Mouse (Mus musculus) heart, embryonic 12.5 days (tissue): Measurements from ENCODE around the gene Lipa. TPM values are rescaled to one million over a fixed set of nuclear protein-coding genes. Genes with fewer than 3 reads are reported as not detected.

Source experiments
- ATAC-seq: fragments of 200-750 bp; cut with Nextera tagmentation; 2 replicates; pipeline ENCODE4 v1.8.0; 2017; ENCODE audit warnings: moderate TSS enrichment, moderate library complexity; ENCODE audit not compliant: insufficient number of reproducible peaks, low FRiP score
- H3K27ac ChIP-seq: fragments of 300-500 bp; sonication (generic); 2 replicates; pipeline ENCODE4 v1.5.1; 2016; ENCODE audit warnings: mild to moderate bottlenecking, moderate library complexity; ENCODE audit not compliant: poor library complexity, severe bottlenecking
- H3K27me3 ChIP-seq: fragments of 300-500 bp; sonication (generic); replicated peaks from 2 replicates; pipeline ENCODE4 v1.6.1; 2016; ENCODE audit warnings: mild to moderate bottlenecking, moderate library complexity
- H3K36me3 ChIP-seq: fragments of 300-500 bp; sonication (generic); 2 replicates; pipeline ENCODE4 v1.6.1; 2016; ENCODE audit warnings: mild to moderate bottlenecking, moderate library complexity
- H3K4me1 ChIP-seq: fragments of 300-500 bp; sonication (generic); replicated peaks from 2 replicates; pipeline ENCODE4 v1.6.1; 2016; ENCODE audit warnings: mild to moderate bottlenecking
- H3K4me2 ChIP-seq: fragments of 300-500 bp; sonication (generic); 2 replicates; pipeline ENCODE4 v1.6.1; 2016; ENCODE audit warnings: mild to moderate bottlenecking, moderate library complexity
- H3K4me3 ChIP-seq: fragments of 300-500 bp; sonication (generic); 2 replicates; pipeline ENCODE4 v1.5.1; 2016; ENCODE audit warnings: mild to moderate bottlenecking
- H3K9ac ChIP-seq: fragments of 300-500 bp; sonication (generic); 2 replicates; pipeline ENCODE4 v1.6.1; 2016; ENCODE audit warnings: mild to moderate bottlenecking, moderate library complexity
- H3K9me3 ChIP-seq: fragments of 300-500 bp; sonication (generic); replicated peaks from 2 replicates; pipeline ENCODE4 v1.6.1; 2016; ENCODE audit warnings: mild to moderate bottlenecking, moderate library complexity
- WGBS: fragments of 180-500 bp; shearing (Covaris S2); methylation state at CpG from one replicate; pipeline ENCODE4 v1.1.7; 2016; 5-methylcytosine and 5-hydroxymethylcytosine counted together
- polyA plus RNA-seq: library from polyadenylated mRNA; unstranded; fragments of >200 nt; fragmentation: Nextera tagmentation; extraction: Ambion mirVana; gene quantifications from 2 replicates; pipeline ENCODE4 v1.2.1, GENCODE M21; 2016

Lipa gene
- polyA plus RNA-seq, 1 experiment from 2014 or later = 38.7 TPM

GRCm38 (mm10) chr19:34521978-34522377 is 5.3 kb downstream of the Lipa start:
- no peak overlapping the region for H3K27ac ChIP-seq
- no peak overlapping the region for H3K4me3 ChIP-seq
- no peaks in the 10 kb centered on the region for H3K9me3 ChIP-seq
- 72% methylated on average over 1 of the region's 1 CpGs for WGBS
- no peaks in the 10 kb centered on the region for H3K27me3 ChIP-seq
- H3K36me3 ChIP-seq = peaks cover 12% of the 10 kb centered on the region; the same call in 1 of the 2 replicates
- peaks cover 13% of the 10 kb centered on the region for H3K4me1 ChIP-seq
- no peak overlapping the region for H3K4me2 ChIP-seq
- no peak for ATAC-seq
- H3K9ac ChIP-seq = no peak overlapping the region

- Histone ChIP-seq H3K4me1 (peaks cover 11% of the 10 kb centered on the region), H3K27ac (no peak overlapping the region), H3K27me3 (no peaks in the 10 kb centered on the region), H3K4me2 (no peak overlapping the region), H3K36me3 (peaks cover 15% of the 10 kb centered on the region; the same call in 1 of the 2 replicates), H3K4me3 (no peak overlapping the region), H3K9ac (no peak overlapping the region), H3K9me3 (no peaks in the 10 kb centered on the region)
- no peak for ATAC-seq
- WGBS = 61% methylated on average over 2 of the region's 2 CpGs
Observed at GRCm38 (mm10) chr19:34521361-34521760, 5.9 kb downstream of the Lipa start.

GRCm38 (mm10) chr19:34520051-34520450 is 7.2 kb downstream of the Lipa start:
- Histone ChIP-seq H3K27me3 (no peaks in the 10 kb centered on the region), H3K4me3 (no peak overlapping the region), H3K9ac (no peak overlapping the region), H3K27ac (no peak overlapping the region), H3K4me1 (peaks cover 7% of the 10 kb centered on the region), H3K36me3 (peaks cover 15% of the 10 kb centered on the region; the same call in 1 of the 2 replicates), H3K9me3 (no peaks in the 10 kb centered on the region), H3K4me2 (no peak overlapping the region)
- ATAC-seq = no peak
- 85% methylated on average over 4 of the region's 4 CpGs for WGBS

GRCm38 (mm10) chr19:34519646-34520045 is 7.6 kb downstream of the Lipa start:
- Histone ChIP-seq H3K27me3 (no peaks in the 10 kb centered on the region), H3K9me3 (no peaks in the 10 kb centered on the region), H3K9ac (no peak overlapping the region), H3K4me1 (peaks cover 3% of the 10 kb centered on the region), H3K4me3 (no peak overlapping the region), H3K36me3 (peaks cover 15% of the 10 kb centered on the region; the same call in 1 of the 2 replicates), H3K27ac (no peak overlapping the region), H3K4me2 (no peak overlapping the region)
- ATAC-seq = no peak
- WGBS = 85% methylated on average over 3 of the region's 3 CpGs

- no peak overlapping the region for H3K4me2 ChIP-seq
- H3K36me3 ChIP-seq = peaks cover 20% of the 10 kb centered on the region; the same call in 1 of the 2 replicates
- H3K4me3 ChIP-seq = no peak overlapping the region
- H3K27ac ChIP-seq = no peak overlapping the region
- no peak for ATAC-seq
- H3K4me1 ChIP-seq = no peaks in the 10 kb centered on the region
- 58% methylated on average over 3 of the region's 3 CpGs for WGBS
- H3K27me3 ChIP-seq = no peaks in the 10 kb centered on the region
- no peaks in the 10 kb centered on the region for H3K9me3 ChIP-seq
- H3K9ac ChIP-seq = no peak overlapping the region
Observed at GRCm38 (mm10) chr19:34518786-34519185, 8.5 kb downstream of the Lipa start.

GRCm38 (mm10) chr19:34517812-34518594 is 9.3 kb downstream of the Lipa start:
- Histone ChIP-seq H3K4me2 (no peak overlapping the region), H3K9ac (no peak overlapping the region), H3K27ac (no peak overlapping the region), H3K36me3 (peaks cover 20% of the 10 kb centered on the region; the same call in 1 of the 2 replicates), H3K9me3 (no peaks in the 10 kb centered on the region), H3K4me3 (no peak overlapping the region), H3K27me3 (no peaks in the 10 kb centered on the region), H3K4me1 (no peaks in the 10 kb centered on the region)
- WGBS = 84% methylated on average over 13 of the region's 13 CpGs
- no peak for ATAC-seq

GRCm38 (mm10) chr19:34517197-34517596 is 10.1 kb downstream of the Lipa start:
- Histone ChIP-seq H3K4me2 (no peak overlapping the region), H3K4me1 (no peaks in the 10 kb centered on the region), H3K4me3 (no peak overlapping the region), H3K36me3 (peaks cover 20% of the 10 kb centered on the region; the same call in 1 of the 2 replicates), H3K27me3 (no peaks in the 10 kb centered on the region), H3K9me3 (no peaks in the 10 kb centered on the region), H3K9ac (no peak overlapping the region), H3K27ac (no peak overlapping the region)
- WGBS = 89% methylated on average over 3 of the region's 3 CpGs
- ATAC-seq = no peak

GRCm38 (mm10) chr19:34516346-34516745 is 10.9 kb downstream of the Lipa start:
- Histone ChIP-seq H3K27ac (no peak overlapping the region), H3K9me3 (no peaks in the 10 kb centered on the region), H3K4me2 (no peak overlapping the region), H3K36me3 (peaks cover 16% of the 10 kb centered on the region; the same call in 1 of the 2 replicates), H3K27me3 (no peaks in the 10 kb centered on the region), H3K4me3 (no peak overlapping the region), H3K4me1 (no peaks in the 10 kb centered on the region), H3K9ac (no peak overlapping the region)
- 78% methylated on average over 2 of the region's 2 CpGs for WGBS
- no peak for ATAC-seq

- no peaks in the 10 kb centered on the region for H3K9me3 ChIP-seq
- ATAC-seq = no peak
- H3K9ac ChIP-seq = no peak overlapping the region
- no peak overlapping the region for H3K4me2 ChIP-seq
- WGBS = 75% methylated on average over 3 of the region's 3 CpGs
- H3K4me1 ChIP-seq = no peaks in the 10 kb centered on the region
- H3K4me3 ChIP-seq = no peak overlapping the region
- H3K36me3 ChIP-seq = peaks cover 19% of the 10 kb centered on the region; the same call in 1 of the 2 replicates
- no peaks in the 10 kb centered on the region for H3K27me3 ChIP-seq
- no peak overlapping the region for H3K27ac ChIP-seq
Observed at GRCm38 (mm10) chr19:34515681-34516080, 11.6 kb downstream of the Lipa start.

- no peak overlapping the region for H3K4me3 ChIP-seq
- 69% methylated on average over 8 of the region's 8 CpGs for WGBS
- H3K9ac ChIP-seq = no peak overlapping the region
- no peaks in the 10 kb centered on the region for H3K27me3 ChIP-seq
- no peaks in the 10 kb centered on the region for H3K4me1 ChIP-seq
- H3K4me2 ChIP-seq = no peak overlapping the region
- ATAC-seq = no peak
- no peak overlapping the region for H3K27ac ChIP-seq
- H3K9me3 ChIP-seq = no peaks in the 10 kb centered on the region
- peaks cover 38% of the 10 kb centered on the region for H3K36me3 ChIP-seq
Observed at GRCm38 (mm10) chr19:34511528-34511927, 15.7 kb downstream of the Lipa start.

GRCm38 (mm10) chr19:34510717-34511116 is 16.6 kb downstream of the Lipa start:
- Histone ChIP-seq H3K9ac (no peak overlapping the region), H3K9me3 (no peaks in the 10 kb centered on the region), H3K36me3 (peaks cover 46% of the 10 kb centered on the region), H3K27ac (no peak overlapping the region), H3K27me3 (no peaks in the 10 kb centered on the region), H3K4me1 (no peaks in the 10 kb centered on the region), H3K4me2 (no peak overlapping the region), H3K4me3 (no peak overlapping the region)
- 87% methylated on average over 5 of the region's 5 CpGs for WGBS
- no peak for ATAC-seq
